Mouse (Mus musculus) kidney, adult 2 months (tissue): ENCODE results near the gene Dgke.

ENCODE experiments used
- CTCF ChIP-seq: fragments of 200-500 bp; conservative IDR thresholded peaks from 2 replicates; pipeline ENCODE4 v1.5.1; 2011; ENCODE audit warnings: low read depth, mild to moderate bottlenecking, control low read depth, low read length, moderate library complexity, mixed read lengths; ENCODE audit not compliant: insufficient read depth, insufficient read length
- POLR2A ChIP-seq: fragments of 200-500 bp; IDR thresholded peaks from one replicate; pipeline ENCODE4 v1.6.1; 2011; ENCODE audit warnings: low read depth, low read length, control low read depth

DNA sequence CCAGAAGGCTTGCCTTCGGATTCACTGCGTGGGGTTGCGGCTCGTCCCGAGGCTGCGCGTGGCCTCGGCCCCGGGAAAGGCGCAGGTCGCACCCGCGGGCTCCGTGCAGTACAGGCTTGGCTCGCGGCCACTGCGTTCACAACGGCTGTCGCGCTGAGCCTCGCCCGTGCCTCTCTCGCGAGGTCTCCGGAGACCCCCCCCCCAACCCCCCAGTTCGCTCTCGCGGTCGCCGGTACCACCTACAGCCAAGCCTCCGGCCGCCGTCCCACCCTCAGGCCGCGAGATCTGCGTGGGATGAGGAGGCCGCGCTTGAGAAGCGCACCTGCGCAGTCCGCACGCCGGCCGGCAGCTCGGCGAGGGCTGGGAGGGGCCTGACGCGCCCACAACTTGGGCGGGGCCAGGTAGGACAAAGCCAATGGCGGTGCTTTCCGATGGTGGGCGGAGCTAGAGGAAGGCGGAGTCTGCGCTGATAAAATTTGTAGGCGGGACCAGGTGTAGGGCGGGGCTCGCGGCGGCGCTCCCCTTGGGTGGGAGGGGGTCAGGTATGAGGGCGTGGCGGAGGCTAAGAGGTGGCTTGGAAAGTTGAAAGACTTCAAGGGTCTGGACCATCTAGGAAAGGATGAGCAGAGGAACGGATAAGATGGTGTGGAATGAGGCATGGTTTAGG, 6.1 kb downstream of the Dgke start:
- TF ChIP-seq POLR2A (no peak), CTCF (no peak)
